Mouse (Mus musculus) stomach, postnatal 0 days (tissue): Measurements from ENCODE around the gene Slc35b3.

Experiments used
- CTCF ChIP-seq: IDR thresholded peaks from 2 replicates; pipeline ENCODE4 v1.5.1; 2016; ENCODE audit warnings: antibody characterized with exemption, low read depth, mild to moderate bottlenecking, moderate library complexity
- EP300 ChIP-seq: optimal IDR thresholded peaks from 2 replicates; pipeline ENCODE3; 2016; ENCODE audit warnings: antibody characterized with exemption

GRCm38 (mm10) chr13:38966922-38967448 lies 6.3 kb upstream of the Slc35b3 start:
- TF ChIP-seq CTCF (peak; percentile 7; the same call in 1 of the 2 replicates), EP300 (no peak)
